Mouse (Mus musculus): ENCODE measurements at regions not wholly inside any gene's neighbourhood (a gene's known extent, or its start where the extent isn't known, plus 50 kb on each side); places are given as distances from the start of the nearest gene placed in this dataset.

DNA sequence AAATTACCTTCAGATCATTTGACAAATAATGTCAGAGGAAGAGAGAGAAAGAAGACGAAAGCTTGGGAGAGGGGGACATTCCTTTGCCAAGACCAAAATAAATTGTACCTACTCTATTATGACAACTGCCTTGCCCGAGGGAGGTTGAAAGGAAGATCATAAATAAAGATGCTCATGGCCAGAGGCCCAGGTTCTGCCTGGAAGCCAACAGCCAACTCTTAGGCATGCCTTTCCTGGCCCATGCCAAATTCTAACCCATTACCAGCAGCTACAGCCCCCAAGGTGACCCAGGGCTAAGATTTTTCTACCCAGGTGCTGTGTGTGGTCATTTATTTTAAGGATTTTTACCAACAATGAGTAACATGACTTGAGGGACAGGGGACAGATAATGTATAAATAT is 54.9 kb downstream of the Cbln1 start:
- no peak for DNase-seq (ENCODE audit: low spot score)

DNA sequence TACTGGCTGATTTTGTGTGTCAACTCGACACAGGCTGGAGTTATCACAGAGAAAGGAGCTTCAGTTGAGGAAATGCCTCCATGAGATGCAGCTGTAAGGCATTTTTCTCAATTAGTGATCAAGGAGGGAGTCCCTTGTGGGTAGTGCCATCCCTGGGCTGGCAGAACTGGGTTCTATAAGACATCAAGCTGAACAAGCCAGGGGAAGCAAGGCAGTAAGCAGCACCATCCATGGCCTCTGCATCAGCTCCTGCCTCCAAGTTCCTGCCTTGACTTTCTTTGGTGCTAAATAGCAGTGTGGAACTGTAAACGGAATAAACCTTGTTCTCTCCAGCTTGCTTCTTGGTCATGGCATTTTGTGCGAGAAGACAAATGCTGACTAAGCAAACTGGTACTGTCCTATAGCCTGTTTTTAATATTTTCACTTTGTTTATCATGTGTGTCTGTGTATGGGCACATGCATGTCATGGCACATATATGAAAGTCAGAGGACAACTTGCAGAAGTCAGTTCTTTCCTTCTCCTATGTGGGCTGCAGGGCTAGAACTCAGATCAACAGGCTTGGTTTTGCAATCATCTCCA is 57.3 kb downstream of the Cbln1 start:
- DNase-seq (ENCODE audit: low spot score), result no peak

GRCm38 (mm10) chr8:87389016-87389415 is 83.4 kb downstream of the Cbln1 start:
- no peak for DNase-seq (ENCODE audit: low spot score)

GRCm38 (mm10) chr8:87383527-87384206 is 88.7 kb downstream of the Cbln1 start:
- no peak for DNase-seq (ENCODE audit: low spot score)

- no peak for DNase-seq (ENCODE audit: low spot score)
Observed at GRCm38 (mm10) chr8:87382311-87382710, 90.1 kb downstream of the Cbln1 start.

DNA sequence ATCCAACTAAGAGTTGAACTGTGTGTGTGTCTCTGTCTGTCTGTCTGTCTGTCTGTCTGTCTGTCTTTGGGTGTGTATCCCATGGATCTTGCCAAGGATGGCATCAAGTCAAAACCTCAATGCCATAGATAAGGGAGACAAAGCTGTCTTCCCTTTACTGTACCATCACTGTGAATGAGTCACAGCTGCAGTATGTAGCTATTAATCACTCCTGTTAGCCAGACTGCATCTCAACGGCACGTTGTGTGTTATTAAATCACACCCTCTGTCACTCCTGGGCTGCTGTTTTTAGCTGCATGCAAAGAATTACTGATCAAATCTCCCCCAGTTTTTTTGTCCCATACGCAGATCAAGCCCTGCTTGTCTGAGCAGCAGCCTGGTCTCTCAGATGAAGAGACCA is 91.6 kb downstream of the Cbln1 start:
- no peak for DNase-seq (ENCODE audit: low spot score)

- DNase-seq (ENCODE audit: low spot score), result no peak
Observed at GRCm38 (mm10) chr8:87379296-87379695, 93.1 kb downstream of the Cbln1 start.

DNA sequence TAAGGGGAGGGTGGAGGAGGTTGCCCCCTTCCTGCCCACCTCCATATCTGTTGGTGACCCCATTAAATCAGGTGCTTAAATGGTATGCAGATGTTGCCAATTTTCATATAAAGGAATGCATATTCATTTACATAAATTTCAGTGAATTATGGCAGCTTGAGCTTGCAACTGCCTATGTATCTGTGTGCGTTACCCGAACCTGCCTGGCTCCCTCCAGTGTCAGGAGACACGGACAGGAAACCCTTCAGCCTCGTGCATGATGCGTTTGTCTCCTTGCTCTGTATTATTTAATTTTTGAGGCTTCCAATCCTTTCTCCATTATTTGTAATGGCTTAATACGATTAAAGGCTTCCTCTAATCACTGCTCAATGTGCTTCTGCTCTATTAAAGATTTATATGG is 98.4 kb downstream of the Cbln1 start:
- no peak for DNase-seq (ENCODE audit: low spot score)

DNA sequence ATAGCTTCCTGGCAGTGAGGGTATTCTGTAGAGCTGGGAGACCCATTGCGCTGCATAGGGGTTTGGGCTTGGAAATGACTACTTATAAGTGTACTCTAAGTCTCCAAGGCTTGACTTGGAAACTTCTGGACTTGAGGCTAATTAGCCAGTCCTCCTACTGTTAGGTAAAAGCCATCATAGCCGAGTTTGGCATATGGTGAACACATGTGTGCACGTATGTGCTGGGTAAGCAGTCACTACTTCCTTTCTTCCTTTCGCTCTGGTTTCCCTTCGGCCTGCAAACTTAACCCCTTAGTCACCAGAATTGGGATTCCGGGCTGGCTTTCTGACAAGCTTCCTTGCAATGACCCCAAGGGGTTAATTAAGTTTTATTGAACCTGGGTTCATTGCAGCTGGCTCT is 98.9 kb downstream of the Cbln1 start:
- DNase-seq (ENCODE audit: low spot score), result peak; percentile 73

- no peak for DNase-seq (ENCODE audit: low spot score)
Observed at GRCm38 (mm10) chr8:87372061-87372460, 100.3 kb downstream of the Cbln1 start.

DNA sequence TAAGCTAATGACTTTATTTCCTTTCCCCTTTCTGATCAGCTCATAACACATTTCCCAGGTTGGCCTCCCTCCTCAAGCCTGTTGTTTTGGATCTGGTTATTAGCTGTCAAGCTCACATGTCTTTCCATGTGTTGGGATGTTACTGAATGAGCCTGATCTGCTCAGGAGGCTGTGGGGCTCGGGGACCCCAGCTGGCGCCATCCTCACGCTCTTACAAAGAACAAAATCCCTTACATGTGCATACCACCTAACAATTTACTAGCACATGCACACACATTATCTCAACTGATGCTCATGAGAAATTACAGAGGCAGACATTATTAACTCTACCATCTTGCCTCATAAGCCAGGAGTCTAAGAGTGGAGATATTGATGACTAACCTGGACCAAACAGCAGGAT is 102.2 kb downstream of the Cbln1 start:
- no peak for DNase-seq (ENCODE audit: low spot score)

DNA sequence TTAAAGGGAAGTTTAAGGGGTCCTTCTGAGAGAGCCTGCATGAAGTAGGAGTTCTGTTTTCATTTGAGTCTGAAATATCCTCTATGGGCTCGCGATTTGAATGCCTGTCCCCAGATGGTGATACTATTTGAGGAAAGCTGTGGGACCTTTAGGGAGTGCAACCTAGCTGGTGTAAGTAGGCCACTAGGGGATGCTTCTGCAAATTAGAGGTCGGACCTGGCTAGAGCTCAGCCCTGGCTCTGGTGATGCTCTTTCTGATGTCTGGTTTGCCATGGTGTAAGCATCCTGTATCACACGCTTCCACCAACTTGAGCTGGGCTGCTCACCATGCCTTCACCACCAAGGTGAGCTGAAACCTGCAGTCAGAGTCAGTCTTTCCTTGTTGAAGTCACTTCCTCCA is 121.9 kb downstream of the Cbln1 start:
- no peak for DNase-seq (ENCODE audit: low spot score)

DNA sequence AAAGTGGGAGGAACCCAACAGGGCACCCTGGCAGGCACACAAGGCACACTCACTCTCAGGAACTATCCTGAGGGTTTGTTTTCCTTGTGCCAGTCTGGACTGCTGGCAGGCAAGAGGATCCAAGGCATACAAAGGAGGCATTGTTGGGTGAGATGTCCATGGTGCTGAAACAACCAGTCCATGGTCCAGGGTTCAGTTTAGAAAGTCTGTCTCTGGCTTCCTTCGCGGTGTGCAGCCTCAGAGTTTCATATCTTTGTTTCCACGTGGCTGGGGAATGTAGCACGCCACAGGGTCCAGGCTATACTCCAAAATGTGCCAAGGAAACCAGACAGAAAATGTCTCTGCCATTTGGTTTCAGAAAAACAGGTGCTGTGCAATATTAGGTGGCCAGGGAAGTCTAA is 122.6 kb downstream of the Cbln1 start:
- DNase-seq (ENCODE audit: low spot score), result peak; percentile 66

DNA sequence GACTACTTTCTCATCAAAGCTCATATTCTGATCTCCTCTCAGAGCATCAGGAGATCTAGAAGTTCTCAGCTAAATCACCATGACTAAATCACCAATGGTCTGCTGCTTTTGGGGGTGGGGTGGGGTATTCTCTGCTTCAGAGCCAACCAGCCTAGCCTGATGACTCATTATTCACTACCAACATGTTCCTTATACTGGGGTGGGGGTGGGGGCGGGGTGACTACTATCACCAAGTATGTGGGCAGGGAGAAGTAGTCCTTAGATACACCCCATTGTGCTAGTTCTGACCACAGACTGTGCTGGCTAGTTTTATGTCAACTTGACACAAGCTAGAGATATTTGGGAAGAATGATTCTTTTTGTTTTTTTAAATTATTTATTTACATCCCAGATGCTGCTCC is 143.0 kb downstream of the Cbln1 start:
- no peak for DNase-seq (ENCODE audit: low spot score)

DNA sequence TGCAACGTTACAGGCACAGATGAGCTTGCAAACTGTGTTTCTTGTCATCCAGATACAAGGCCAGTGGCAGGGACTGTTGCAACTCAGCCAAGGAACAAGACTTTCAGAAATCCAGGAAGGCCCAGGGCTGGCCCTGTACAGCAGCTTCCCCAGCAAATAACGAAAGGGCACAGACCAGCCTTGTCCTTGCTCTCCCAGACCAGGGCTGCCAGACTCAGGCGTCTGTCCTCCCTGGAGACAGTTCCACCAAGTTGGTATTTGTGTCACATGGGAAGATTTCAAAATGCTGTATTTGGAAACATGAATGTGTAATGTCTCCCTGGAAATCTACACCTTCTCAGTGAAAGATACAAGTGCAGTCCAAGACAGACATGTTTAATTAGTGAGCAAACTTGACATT is 157.8 kb downstream of the Cbln1 start:
- DNase-seq (ENCODE audit: low spot score), result no peak

GRCm38 (mm10) chr8:87311282-87311681 is 161.1 kb downstream of the Cbln1 start:
- no peak for DNase-seq (ENCODE audit: low spot score)

DNA sequence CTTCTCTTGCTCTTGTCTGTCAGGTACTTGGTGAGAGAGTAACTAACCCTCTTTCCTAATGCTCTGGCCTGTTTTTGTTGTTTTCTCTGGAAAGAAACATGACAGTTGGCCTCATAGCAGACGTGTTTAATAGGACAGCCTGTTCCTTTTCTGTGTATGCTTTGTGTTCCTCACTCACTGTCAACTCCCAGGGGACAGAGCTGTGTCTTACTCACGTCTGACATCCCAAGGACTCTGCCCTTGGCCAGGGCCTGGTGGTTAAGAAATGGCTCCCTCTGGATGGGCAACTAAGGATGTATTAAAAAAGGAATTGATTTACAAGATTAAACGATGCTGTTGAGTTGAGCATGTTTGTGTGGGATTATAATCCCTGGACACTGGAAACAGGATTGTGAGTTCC is 164.1 kb downstream of the Cbln1 start:
- DNase-seq (ENCODE audit: low spot score), result no peak

GRCm38 (mm10) chr8:87305001-87305400 is 167.4 kb downstream of the Cbln1 start:
- DNase-seq (ENCODE audit: low spot score), result no peak

DNA sequence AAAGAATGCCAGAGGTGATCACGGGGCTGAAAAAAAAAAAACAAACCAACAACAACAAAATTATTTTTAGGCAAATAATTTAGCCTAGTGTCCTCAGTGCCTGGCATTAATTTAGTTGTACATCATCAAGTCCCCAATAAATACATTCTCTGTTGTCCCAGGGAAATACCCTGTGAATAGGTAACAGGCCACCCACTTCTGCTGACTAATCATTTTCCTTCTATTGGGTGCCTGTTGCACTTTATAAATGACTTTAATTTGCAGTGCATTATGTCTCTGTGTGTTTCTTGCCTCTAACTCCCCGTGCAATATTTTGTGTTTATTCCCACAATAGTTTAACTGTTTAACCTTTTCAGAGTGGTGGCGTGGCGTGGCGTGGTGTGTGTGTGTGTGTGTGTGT is 168.9 kb downstream of the Cbln1 start:
- no peak for DNase-seq (ENCODE audit: low spot score)

DNA sequence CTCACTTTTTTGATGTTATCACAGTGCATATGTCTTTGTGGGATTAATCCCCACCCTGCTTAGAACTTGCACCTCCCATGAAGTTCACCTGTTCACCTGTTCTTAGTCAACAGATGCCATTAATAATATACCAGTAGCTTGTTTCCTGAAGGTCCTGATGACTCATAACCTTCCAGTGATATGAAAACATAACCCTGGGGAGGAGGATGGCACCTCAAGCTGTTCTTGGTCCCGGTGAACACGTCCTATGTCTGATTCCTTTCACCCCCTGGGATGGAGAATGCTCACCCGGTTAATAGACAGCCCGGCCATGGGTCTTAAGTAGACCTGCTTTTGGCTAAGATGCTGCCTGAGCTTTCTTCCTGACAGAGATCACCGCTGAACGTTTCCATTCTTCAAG is 174.6 kb downstream of the Cbln1 start:
- DNase-seq (ENCODE audit: low spot score), result no peak

- no peak for DNase-seq (ENCODE audit: low spot score)
Observed at GRCm38 (mm10) chr8:87297331-87297730, 175.1 kb downstream of the Cbln1 start.

DNA sequence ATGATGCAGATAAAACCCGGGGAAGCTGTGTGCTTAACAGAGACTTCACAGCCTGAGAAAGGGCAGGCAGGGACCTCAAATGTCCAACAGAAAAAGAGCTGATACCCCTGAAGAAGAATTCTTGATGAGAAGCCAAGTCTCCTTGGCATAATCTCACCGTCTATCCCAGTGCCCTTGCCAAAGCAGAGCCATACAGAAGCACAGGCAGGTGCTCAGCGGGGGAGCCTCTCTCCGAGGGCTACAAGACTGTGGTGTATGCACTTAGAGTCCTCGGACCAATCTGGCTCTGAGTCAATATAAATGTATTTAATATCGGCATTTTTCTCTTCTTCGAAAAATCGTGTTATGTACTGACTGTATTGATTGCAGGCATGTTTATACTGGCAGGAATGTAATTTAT is 186.3 kb downstream of the Cbln1 start:
- no peak for DNase-seq (ENCODE audit: low spot score)

DNA sequence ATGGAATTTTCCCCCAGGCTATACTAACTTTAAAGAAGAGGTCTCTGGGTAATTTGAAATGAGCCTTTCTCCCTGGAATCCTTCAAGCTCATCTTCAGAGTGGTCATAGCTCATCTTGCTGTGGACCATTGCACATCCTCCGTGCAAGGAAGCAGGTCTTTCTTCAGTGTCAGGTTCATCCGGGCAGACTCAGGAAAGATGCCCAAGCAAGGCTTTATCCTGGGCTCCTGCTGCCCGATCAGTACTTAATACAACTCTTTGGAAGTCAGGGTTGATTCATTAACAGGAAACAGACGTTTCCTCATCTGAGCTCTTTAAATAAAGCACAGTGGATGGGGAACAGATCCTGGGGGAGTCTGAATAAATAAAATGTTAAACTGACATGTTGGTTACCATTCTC is 188.1 kb downstream of the Cbln1 start:
- DNase-seq (ENCODE audit: low spot score), result no peak

DNA sequence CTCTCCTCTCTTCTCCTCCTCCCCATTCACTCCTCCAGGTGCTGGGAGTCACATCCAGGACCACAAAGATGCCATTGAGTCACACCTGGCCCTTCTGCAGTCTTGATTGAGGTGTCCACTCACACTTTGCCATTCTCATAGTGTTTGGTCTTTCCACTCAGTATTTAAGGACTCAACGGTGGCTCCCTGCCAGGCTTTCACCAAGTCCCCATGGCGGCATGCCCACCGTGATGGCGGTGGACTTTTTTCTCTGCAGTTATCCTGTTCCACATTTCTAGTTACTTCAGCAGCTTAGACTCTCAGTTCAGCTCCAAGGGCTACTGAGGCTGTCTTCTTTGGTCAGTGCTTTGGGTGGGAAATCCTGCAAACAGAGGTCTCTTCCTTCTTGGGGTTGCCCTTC is 189.9 kb downstream of the Cbln1 start:
- no peak for DNase-seq (ENCODE audit: low spot score)
